Mouse (Mus musculus): ENCODE results near the gene Stil. TPM values are rescaled to one million over a fixed set of nuclear protein-coding genes. Genes with fewer than 3 reads are reported as not detected.
A peak's percentile ranks its signal among the peaks of the same experiment; 100 is the strongest.

The Stil gene
- total RNA-seq, 1 experiment = 7.4 TPM

DNA sequence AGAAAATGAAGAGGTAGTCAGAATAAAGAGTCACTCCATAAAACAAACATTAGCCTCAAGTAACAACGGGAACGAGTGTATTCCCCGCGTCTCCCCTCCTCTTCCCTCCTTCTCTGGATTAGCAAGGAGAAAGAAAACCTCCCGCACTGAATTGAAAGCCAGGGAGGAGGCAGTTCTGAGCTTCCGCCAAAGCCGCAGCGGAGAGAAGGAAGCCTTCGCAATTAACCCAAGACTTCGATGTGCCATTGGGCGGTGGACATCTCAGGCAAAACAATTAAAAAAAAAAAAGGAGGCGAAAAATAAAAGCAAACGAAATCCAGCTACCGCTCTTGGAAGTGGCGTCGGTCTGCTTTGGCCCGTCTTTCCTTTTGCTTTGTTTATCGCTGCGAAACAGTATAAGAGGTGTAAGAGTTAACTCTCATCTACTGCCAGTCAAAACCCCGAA is 58.4 kb downstream of the Stil start:
- H3K4me1 ChIP-seq (ENCODE audit: control insufficient read depth in 2 of 2, insufficient read depth in 2 of 2, low read length in 2 of 2, poor library complexity in 1 of 2) = peaks cover 0 to 12% of the 10 kb centered on the region in 2 experiments; a peak in 2 of 4 replicates
- in situ Hi-C loops (cut with MboI; ENCODE audit: low sequenced_read_pairs in 2 of 2, unreplicated experiment in 2 of 2) = loop anchor here (5.0 to 25.0 kb wide), 3 partner anchors 146 to 879 kb away; partner anchors contain the start of genes Dmbx1 (in 2 of the 2) and Foxd2 (in 1 of the 2)
- DNase-seq (ENCODE audit: low read depth, low spot score) = no peak
- no peak for TF ChIP-seq MAFK (IDR thresholded peaks at IDR 0.05; ENCODE audit: insufficient read depth, low read depth, low read length)
- TF ChIP-seq HCFC1 (IDR thresholded peaks at IDR 0.05; ENCODE audit: borderline replicate concordance, insufficient read depth, low read length) = no peak
- no peak for TF ChIP-seq CHD2 (IDR thresholded peaks at IDR 0.05; ENCODE audit: low read depth, low read length)
- no peak for TF ChIP-seq ZNF384 (IDR thresholded peaks at IDR 0.05; ENCODE audit: low read depth, low read length)
- no peak for TF ChIP-seq ZC3H11A (IDR thresholded peaks at IDR 0.05; ENCODE audit: borderline replicate concordance, low read depth, low read length)
- no peak overlapping the region for H3K9ac ChIP-seq (ENCODE audit: insufficient read depth, low read depth, low read length, poor library complexity, severe bottlenecking)
- H3K27ac ChIP-seq (ENCODE audit: insufficient read depth, low read depth, low read length, poor library complexity, severe bottlenecking) = no peak overlapping the region
- H3K9me3 ChIP-seq (ENCODE audit: control insufficient read depth, insufficient read depth, low read depth, low read length) = no peaks in the 10 kb centered on the region
- H3K36me3 ChIP-seq (ENCODE audit: control insufficient read depth, insufficient read depth, low read length, poor library complexity, severe bottlenecking) = no peaks in the 10 kb centered on the region
- no peak overlapping the region for H3K4me3 ChIP-seq (ENCODE audit: insufficient read depth in 1 of 2, low read depth in 1 of 2, low read length in 2 of 2, poor library complexity in 1 of 2, severe bottlenecking in 1 of 2)

DNA sequence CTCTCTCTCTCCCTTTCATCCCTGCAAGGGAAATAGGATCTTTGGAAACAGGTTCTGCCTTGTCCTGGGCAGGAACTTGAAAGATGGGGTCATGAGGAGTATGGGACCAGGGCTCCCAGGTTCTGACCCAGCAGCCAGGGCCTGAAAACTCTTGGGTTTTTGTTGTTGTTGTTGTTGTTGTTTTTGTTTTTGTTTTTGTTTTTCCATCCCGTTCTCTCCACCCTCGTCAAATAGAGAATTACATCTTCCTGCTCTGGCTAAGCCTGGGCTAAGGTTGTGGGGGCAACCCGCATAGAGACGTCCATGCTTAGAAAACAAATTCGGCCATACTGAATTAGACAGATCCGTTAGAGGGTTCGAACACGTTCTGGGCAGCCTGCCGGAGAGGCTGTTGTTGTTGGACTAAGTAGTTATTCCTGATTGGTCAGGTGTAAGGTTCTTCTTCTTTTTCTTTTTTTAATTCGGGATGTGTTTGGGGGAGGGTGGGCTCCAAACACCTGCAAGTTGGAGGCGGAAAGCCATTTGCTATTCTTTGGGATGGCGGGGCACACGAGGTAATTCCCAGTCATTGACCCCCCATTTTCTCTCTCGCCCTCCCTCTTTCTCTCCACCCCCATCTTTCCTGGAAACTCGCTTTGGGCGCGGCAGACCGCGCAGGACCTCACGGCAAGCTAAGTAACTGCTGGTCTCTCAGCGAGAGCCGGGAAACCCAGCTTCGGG is 59.1 kb downstream of the Stil start:
- peaks cover 0 to 18% of the 10 kb centered on the region in 2 experiments; a peak in 2 of 4 replicates for H3K4me1 ChIP-seq (ENCODE audit: control insufficient read depth in 2 of 2, insufficient read depth in 2 of 2, low read length in 2 of 2, poor library complexity in 1 of 2)
- no peak overlapping the region for H3K27ac ChIP-seq (ENCODE audit: insufficient read depth, low read depth, low read length, poor library complexity, severe bottlenecking)
- DNase-seq (ENCODE audit: low read depth, low spot score) = no peak
- H3K4me3 ChIP-seq (ENCODE audit: insufficient read depth in 1 of 2, low read depth in 1 of 2, low read length in 2 of 2, poor library complexity in 1 of 2, severe bottlenecking in 1 of 2) = peak overlapping the region; percentile 11 to 20; a peak in 1 of 4 replicates
- no peaks in the 10 kb centered on the region for H3K9me3 ChIP-seq (ENCODE audit: control insufficient read depth, insufficient read depth, low read depth, low read length)
- no peaks in the 10 kb centered on the region for H3K36me3 ChIP-seq (ENCODE audit: control insufficient read depth, insufficient read depth, low read length, poor library complexity, severe bottlenecking)
- TF ChIP-seq MAFK (IDR thresholded peaks at IDR 0.05; ENCODE audit: insufficient read depth, low read depth, low read length) (no peak), CHD2 (IDR thresholded peaks at IDR 0.05; ENCODE audit: low read depth, low read length) (no peak), ZC3H11A (IDR thresholded peaks at IDR 0.05; ENCODE audit: borderline replicate concordance, low read depth, low read length) (no peak), HCFC1 (IDR thresholded peaks at IDR 0.05; ENCODE audit: borderline replicate concordance, insufficient read depth, low read length) (no peak), ZNF384 (IDR thresholded peaks at IDR 0.05; ENCODE audit: low read depth, low read length) (no peak)
- in situ Hi-C loops (cut with MboI; ENCODE audit: low sequenced_read_pairs in 2 of 2, unreplicated experiment in 2 of 2) = loop anchor here (5.0 to 25.0 kb wide), 3 partner anchors 147 to 878 kb away; partner anchors contain the start of genes Dmbx1 (in 2 of the 2) and Foxd2 (in 1 of the 2)
- H3K9ac ChIP-seq (ENCODE audit: insufficient read depth, low read depth, low read length, poor library complexity, severe bottlenecking) = no peak overlapping the region

DNA sequence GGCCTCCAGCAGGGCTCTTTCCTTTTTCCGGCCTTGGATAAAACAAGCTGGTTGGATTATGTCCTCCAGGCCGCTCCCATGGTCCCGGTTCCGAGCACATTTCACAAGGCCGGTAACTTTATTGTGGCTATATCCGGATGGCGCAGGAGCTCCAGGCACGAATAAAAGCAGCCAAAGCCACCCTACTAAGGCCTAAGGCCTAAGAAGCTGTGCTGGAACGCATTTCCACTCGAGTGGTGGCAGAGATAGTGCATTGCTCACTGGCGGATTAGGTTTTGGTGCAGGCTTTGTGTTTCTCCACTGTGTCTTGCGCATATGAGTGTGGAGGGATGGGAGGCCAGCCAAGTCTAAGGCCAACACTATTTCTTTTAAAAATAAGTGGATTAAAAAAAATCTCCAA is 59.9 kb downstream of the Stil start:
- Histone ChIP-seq H3K4me3 (ENCODE audit: insufficient read depth in 1 of 2, low read depth in 1 of 2, low read length in 2 of 2, poor library complexity in 1 of 2, severe bottlenecking in 1 of 2) (no peak overlapping the region), H3K36me3 (ENCODE audit: control insufficient read depth, insufficient read depth, low read length, poor library complexity, severe bottlenecking) (no peaks in the 10 kb centered on the region), H3K9ac (ENCODE audit: insufficient read depth, low read depth, low read length, poor library complexity, severe bottlenecking) (no peak overlapping the region), H3K4me1 (ENCODE audit: control insufficient read depth in 2 of 2, insufficient read depth in 2 of 2, low read length in 2 of 2, poor library complexity in 1 of 2) (peaks cover 0 to 19% of the 10 kb centered on the region in 2 experiments; a peak in 2 of 4 replicates), H3K27ac (ENCODE audit: insufficient read depth, low read depth, low read length, poor library complexity, severe bottlenecking) (no peak overlapping the region), H3K9me3 (ENCODE audit: control insufficient read depth, insufficient read depth, low read depth, low read length) (no peaks in the 10 kb centered on the region)
- in situ Hi-C loops (cut with MboI; ENCODE audit: low sequenced_read_pairs in 2 of 2, unreplicated experiment in 2 of 2) = loop anchor here (5.0 to 25.0 kb wide), 4 partner anchors 148 to 877 kb away; partner anchors contain the start of genes Dmbx1 (in 2 of the 2) and Foxd2 (in 1 of the 2)
- no peak for DNase-seq (ENCODE audit: low read depth, low spot score)
- no peak for TF ChIP-seq ZC3H11A (IDR thresholded peaks at IDR 0.05; ENCODE audit: borderline replicate concordance, low read depth, low read length)
- no peak for TF ChIP-seq HCFC1 (IDR thresholded peaks at IDR 0.05; ENCODE audit: borderline replicate concordance, insufficient read depth, low read length)
- no peak for TF ChIP-seq MAFK (IDR thresholded peaks at IDR 0.05; ENCODE audit: insufficient read depth, low read depth, low read length)
- no peak for TF ChIP-seq CHD2 (IDR thresholded peaks at IDR 0.05; ENCODE audit: low read depth, low read length)
- TF ChIP-seq ZNF384 (IDR thresholded peaks at IDR 0.05; ENCODE audit: low read depth, low read length) = no peak

DNA sequence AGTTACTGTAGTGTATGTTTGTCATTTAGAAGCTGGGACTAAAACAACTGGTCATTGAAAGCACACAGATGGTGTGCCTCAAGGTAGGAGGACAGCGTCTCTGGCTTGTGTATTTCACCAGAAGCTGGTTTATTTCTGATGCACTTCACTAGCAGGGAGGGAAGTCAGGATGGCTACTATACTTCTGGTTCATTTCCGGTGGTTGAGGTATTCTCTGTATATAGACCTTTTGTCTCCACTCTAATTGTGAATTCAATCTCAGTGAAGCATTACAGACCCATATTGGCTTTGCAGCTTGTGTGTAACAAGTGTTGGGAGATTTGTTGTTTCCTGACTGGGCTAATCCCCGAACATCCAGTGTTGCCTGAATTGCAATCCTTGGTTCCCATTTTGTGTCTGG is 60.8 kb downstream of the Stil start:
- H3K4me3 ChIP-seq (ENCODE audit: insufficient read depth in 1 of 2, low read depth in 1 of 2, low read length in 2 of 2, poor library complexity in 1 of 2, severe bottlenecking in 1 of 2) = no peak overlapping the region
- no peak overlapping the region for H3K27ac ChIP-seq (ENCODE audit: insufficient read depth, low read depth, low read length, poor library complexity, severe bottlenecking)
- H3K4me1 ChIP-seq (ENCODE audit: control insufficient read depth in 2 of 2, insufficient read depth in 2 of 2, low read length in 2 of 2, poor library complexity in 1 of 2) = peaks cover 0 to 19% of the 10 kb centered on the region in 2 experiments; a peak in 2 of 4 replicates
- DNase-seq (ENCODE audit: low read depth, low spot score) = no peak
- H3K36me3 ChIP-seq (ENCODE audit: control insufficient read depth, insufficient read depth, low read length, poor library complexity, severe bottlenecking) = no peaks in the 10 kb centered on the region
- in situ Hi-C loops (cut with MboI; ENCODE audit: low sequenced_read_pairs in 2 of 2, unreplicated experiment in 2 of 2) = loop anchor here (10.0 to 25.0 kb wide), 2 partner anchors 396 to 877 kb away; partner anchors contain the start of gene Dmbx1 (in 2 of the 2)
- no peak overlapping the region for H3K9ac ChIP-seq (ENCODE audit: insufficient read depth, low read depth, low read length, poor library complexity, severe bottlenecking)
- TF ChIP-seq CHD2 (IDR thresholded peaks at IDR 0.05; ENCODE audit: low read depth, low read length) (no peak), MAFK (IDR thresholded peaks at IDR 0.05; ENCODE audit: insufficient read depth, low read depth, low read length) (no peak), HCFC1 (IDR thresholded peaks at IDR 0.05; ENCODE audit: borderline replicate concordance, insufficient read depth, low read length) (no peak), ZC3H11A (IDR thresholded peaks at IDR 0.05; ENCODE audit: borderline replicate concordance, low read depth, low read length) (no peak), ZNF384 (IDR thresholded peaks at IDR 0.05; ENCODE audit: low read depth, low read length) (no peak)
- H3K9me3 ChIP-seq (ENCODE audit: control insufficient read depth, insufficient read depth, low read depth, low read length) = no peaks in the 10 kb centered on the region
